Comparison of ENCODE assay signal across 9 mouse cellular contexts in genomic region chr9:109097291-109097690, GRCm38 (mm10). TPM values are rescaled to one million over a fixed set of nuclear protein-coding genes. Genes with fewer than 3 reads are reported as not detected.
DNase-seq lines count a peak whose midpoint lies in the region; ATAC-seq and TF ChIP-seq lines count a peak whose summit lies in the region.
"Had no signal": no experiment of that assay in that cellular context is flagged by ENCODE, and none has a peak within 500 bp of the region (broad histone marks: within the 10 kb centered on the region; RNA-seq: fewer than 3 reads in every experiment).

No protein-coding gene starts in this region.

- no peak for DNase-seq in kidney, adult 9 months
- DNase-seq in liver, postnatal 0 days = no peak
- DNase-seq in gastrocnemius, adult 18-20 months (ENCODE audit: low spot score) = no peak
- DNase-seq in layer of hippocampus, adult 9-10 months (ENCODE audit: low spot score) = no peak

- H3K9ac ChIP-seq in kidney, embryonic 16.5 days (replicated peaks; ENCODE audit: low read length) = peak overlapping the region; percentile 98
- H3K9ac ChIP-seq in heart, embryonic 16.5 days (ENCODE audit: low read length) = peak overlapping the region; percentile 89
- no peak overlapping the region; the same call in none of the 2 replicates for H3K9ac ChIP-seq in liver, postnatal 0 days (replicated peaks)
- H3K9ac ChIP-seq in stomach, embryonic 14.5 days (replicated peaks; ENCODE audit: low read depth, low read length) = peak overlapping the region; percentile 11; the same call in 1 of the 2 replicates

- no peak for TF ChIP-seq EP300 in liver, postnatal 0 days (IDR thresholded peaks at IDR 0.05; ENCODE audit: low read depth)

- no peaks in the 10 kb centered on the region for H3K9me3 ChIP-seq in kidney, embryonic 16.5 days (ENCODE audit: low read length)
- no peaks in the 10 kb centered on the region for H3K9me3 ChIP-seq in heart, embryonic 16.5 days (replicated peaks; ENCODE audit: control insufficient read depth, low read length)
- H3K9me3 ChIP-seq in liver, postnatal 0 days (ENCODE audit: low read length) = no peaks in the 10 kb centered on the region
- H3K9me3 ChIP-seq in stomach, embryonic 14.5 days (ENCODE audit: control insufficient read depth, low read depth, low read length) = no peaks in the 10 kb centered on the region

- peak overlapping the region; percentile 74 for H3K4me2 ChIP-seq in kidney, embryonic 16.5 days (replicated peaks; ENCODE audit: low read depth, low read length)
- peak overlapping the region; percentile 81 for H3K4me2 ChIP-seq in heart, embryonic 16.5 days (ENCODE audit: low read depth, low read length)
- peak overlapping the region; percentile 81 for H3K4me2 ChIP-seq in liver, postnatal 0 days (ENCODE audit: low read depth, low read length)
- peak overlapping the region; percentile 81 for H3K4me2 ChIP-seq in stomach, embryonic 14.5 days (replicated peaks; ENCODE audit: low read depth, low read length)

- H3K4me3 ChIP-seq in kidney, embryonic 16.5 days (ENCODE audit: low read length) = peak overlapping the region; percentile 75
- peak overlapping the region; percentile 73 for H3K4me3 ChIP-seq in heart, embryonic 16.5 days (ENCODE audit: low read length)
- H3K4me3 ChIP-seq in liver, postnatal 0 days (ENCODE audit: low read depth, low read length) = peak overlapping the region; percentile 62; the same call in 1 of the 2 replicates
- H3K4me3 ChIP-seq in stomach, embryonic 14.5 days (ENCODE audit: low read depth, low read length) = peak overlapping the region; percentile 79

- WGBS in kidney, embryonic 16.5 days = 20% methylated on average over 6 of the region's 6 CpGs
- 28% methylated on average over 6 of the region's 6 CpGs for WGBS in heart, embryonic 16.5 days
- 48% methylated on average over 6 of the region's 6 CpGs for WGBS in liver, postnatal 0 days (ENCODE audit: insufficient replicate concordance)
- 29% methylated on average over 6 of the region's 6 CpGs for WGBS in stomach, embryonic 14.5 days

- peak overlapping the region; percentile 99 for H3K27ac ChIP-seq in kidney, embryonic 16.5 days (ENCODE audit: low read length)
- H3K27ac ChIP-seq in heart, embryonic 16.5 days (ENCODE audit: low read length) = peak overlapping the region; percentile 97
- H3K27ac ChIP-seq in liver, postnatal 0 days (ENCODE audit: low read depth) = peak overlapping the region; percentile 91
- H3K27ac ChIP-seq in stomach, embryonic 14.5 days (ENCODE audit: low read length) = peak overlapping the region; percentile 100

- no peak for ATAC-seq in kidney, embryonic 16.5 days (ENCODE audit: low FRiP score, low TSS enrichment)
- no peak for ATAC-seq in heart, embryonic 16.5 days (replicated peaks; ENCODE audit: extremely low read depth, insufficient read depth, low FRiP score)
- no peak for ATAC-seq in liver, postnatal 0 days
- no peak for ATAC-seq in stomach, embryonic 14.5 days (ENCODE audit: insufficient number of reproducible peaks, insufficient read depth, low FRiP score, low read depth)
- no peak for ATAC-seq in frontal cortex, adult (ENCODE audit: low TSS enrichment)

- no peaks in the 10 kb centered on the region for H3K27me3 ChIP-seq in kidney, embryonic 16.5 days (ENCODE audit: insufficient read depth, low read length)
- H3K27me3 ChIP-seq in heart, embryonic 16.5 days (ENCODE audit: control insufficient read depth, insufficient read depth, low read length) = no peaks in the 10 kb centered on the region
- H3K27me3 ChIP-seq in liver, postnatal 0 days (ENCODE audit: insufficient read depth, low read length) = peaks cover 31% of the 10 kb centered on the region
- no peaks in the 10 kb centered on the region for H3K27me3 ChIP-seq in stomach, embryonic 14.5 days (ENCODE audit: control insufficient read depth, insufficient read depth, low read length)

- TF ChIP-seq CTCF in liver, postnatal 0 days (IDR thresholded peaks at IDR 0.05; ENCODE audit: low read depth) = no peak

- H3K36me3 ChIP-seq in kidney, embryonic 16.5 days (ENCODE audit: insufficient read depth, low read length) = peaks cover 16% of the 10 kb centered on the region
- peaks cover 6% of the 10 kb centered on the region; the same call in 1 of the 2 replicates for H3K36me3 ChIP-seq in heart, embryonic 16.5 days (ENCODE audit: control insufficient read depth, insufficient read depth)
- H3K36me3 ChIP-seq in liver, postnatal 0 days (replicated peaks; ENCODE audit: insufficient read depth, low read length) = 0 out of 2 replicates have a peak, but pooled peaks cover 3% of the 10 kb centered on the region
- H3K36me3 ChIP-seq in stomach, embryonic 14.5 days (ENCODE audit: control insufficient read depth, insufficient read depth, low read length) = peaks cover 16% of the 10 kb centered on the region; the same call in 1 of the 2 replicates

- H3K4me1 ChIP-seq in kidney, embryonic 16.5 days (ENCODE audit: insufficient read depth, low read length) = peaks cover 65% of the 10 kb centered on the region
- H3K4me1 ChIP-seq in heart, embryonic 16.5 days (ENCODE audit: control insufficient read depth, insufficient read depth, low read length) = peaks cover 61% of the 10 kb centered on the region
- H3K4me1 ChIP-seq in liver, postnatal 0 days (ENCODE audit: insufficient read depth) = peaks cover 25% of the 10 kb centered on the region
- H3K4me1 ChIP-seq in stomach, embryonic 14.5 days (ENCODE audit: control insufficient read depth, insufficient read depth, low read length) = peaks cover 40% of the 10 kb centered on the region

RNA-seq across cellular contexts. Expression of gene Plxnb1, which starts 2.1 kb away (rescaled TPM):
- 18.9 and 19.8 TPM in 2 replicates for polyA plus RNA-seq in kidney, embryonic 16.5 days (2015; fragmentation: Nextera tagmentation; extraction: Ambion mirVana)
- polyA plus RNA-seq in heart, embryonic 16.5 days (2015; fragmentation: Nextera tagmentation; extraction: Ambion mirVana) = 7.8 and 8.8 TPM in 2 replicates
- 1.9 and 2.2 TPM in 2 replicates for polyA plus RNA-seq in liver, postnatal 0 days (2015; fragmentation: Nextera tagmentation; extraction: Ambion mirVana)
- polyA plus RNA-seq in stomach, embryonic 14.5 days (2014; fragmentation: Nextera tagmentation; extraction: Ambion mirVana) = 15.8 and 17.5 TPM in 2 replicates
- total RNA-seq in gastrocnemius, adult 18-20 months (2021) = 1 to 10 TPM in 1 of 2 experiments, under 1 TPM in 1; 0.68 to 1.4 TPM
- total RNA-seq: MEL had no signal

RNA-seq across cellular contexts. Expression of gene Tma7, which starts 14.9 kb away (rescaled TPM):
- polyA plus RNA-seq in kidney, embryonic 16.5 days (2015; fragmentation: Nextera tagmentation; extraction: Ambion mirVana) = 494 and 537 TPM in 2 replicates
- polyA plus RNA-seq in heart, embryonic 16.5 days (2015; fragmentation: Nextera tagmentation; extraction: Ambion mirVana) = 414 and 431 TPM in 2 replicates
- 283 and 284 TPM in 2 replicates for polyA plus RNA-seq in liver, postnatal 0 days (2015; fragmentation: Nextera tagmentation; extraction: Ambion mirVana)
- polyA plus RNA-seq in stomach, embryonic 14.5 days (2014; fragmentation: Nextera tagmentation; extraction: Ambion mirVana) = 633 and 676 TPM in 2 replicates
- total RNA-seq in gastrocnemius, adult 18-20 months (2021) = 100 to 1,000 TPM; 325 to 344 TPM

RNA-seq across cellular contexts. Expression of gene Ccdc51, which starts 15.0 kb away (rescaled TPM):
- 16.5 and 16.8 TPM in 2 replicates for polyA plus RNA-seq in kidney, embryonic 16.5 days (2015; fragmentation: Nextera tagmentation; extraction: Ambion mirVana)
- polyA plus RNA-seq in heart, embryonic 16.5 days (2015; fragmentation: Nextera tagmentation; extraction: Ambion mirVana) = 14.7 and 15.9 TPM in 2 replicates
- polyA plus RNA-seq in liver, postnatal 0 days (2015; fragmentation: Nextera tagmentation; extraction: Ambion mirVana) = 8.9 and 9.1 TPM in 2 replicates
- 12.9 and 13.1 TPM in 2 replicates for polyA plus RNA-seq in stomach, embryonic 14.5 days (2014; fragmentation: Nextera tagmentation; extraction: Ambion mirVana)
- total RNA-seq in gastrocnemius, adult 18-20 months (2021) = 1 to 10 TPM; 7.9 to 8.1 TPM

RNA-seq across cellular contexts. Expression of gene Atrip, which starts 23.4 kb away (rescaled TPM):
- polyA plus RNA-seq in kidney, embryonic 16.5 days (2015; fragmentation: Nextera tagmentation; extraction: Ambion mirVana) = 26.7 and 30.7 TPM in 2 replicates
- polyA plus RNA-seq in heart, embryonic 16.5 days (2015; fragmentation: Nextera tagmentation; extraction: Ambion mirVana) = 15.6 and 17.3 TPM in 2 replicates
- polyA plus RNA-seq in liver, postnatal 0 days (2015; fragmentation: Nextera tagmentation; extraction: Ambion mirVana) = 6.1 and 6.7 TPM in 2 replicates
- 27.2 and 29.3 TPM in 2 replicates for polyA plus RNA-seq in stomach, embryonic 14.5 days (2014; fragmentation: Nextera tagmentation; extraction: Ambion mirVana)
- 1 to 10 TPM; 8.9 to 9.2 TPM for total RNA-seq in gastrocnemius, adult 18-20 months (2021)

RNA-seq across cellular contexts. Expression of gene Trex1, which starts 37.8 kb away (rescaled TPM):
- 13.6 and 16.6 TPM in 2 replicates for polyA plus RNA-seq in kidney, embryonic 16.5 days (2015; fragmentation: Nextera tagmentation; extraction: Ambion mirVana)
- 12.5 and 14.5 TPM in 2 replicates for polyA plus RNA-seq in heart, embryonic 16.5 days (2015; fragmentation: Nextera tagmentation; extraction: Ambion mirVana)
- polyA plus RNA-seq in liver, postnatal 0 days (2015; fragmentation: Nextera tagmentation; extraction: Ambion mirVana) = 13.3 and 14.3 TPM in 2 replicates
- 11.6 and 12.2 TPM in 2 replicates for polyA plus RNA-seq in stomach, embryonic 14.5 days (2014; fragmentation: Nextera tagmentation; extraction: Ambion mirVana)
- total RNA-seq in gastrocnemius, adult 18-20 months (2021) = 10 to 100 TPM; 13.1 to 17.2 TPM
